Mouse (Mus musculus) forebrain, embryonic 16.5 days (tissue): ENCODE measurements around the gene Cstf3. TPM values are rescaled to one million over a fixed set of nuclear protein-coding genes. Genes with fewer than 3 reads are reported as not detected.

Experiments used
- ATAC-seq: fragments of 200-750 bp; cut with Nextera tagmentation; 2 replicates; pipeline ENCODE4 v1.8.0; 2017; ENCODE audit warnings: mild to moderate bottlenecking, moderate library complexity
- H3K27ac ChIP-seq: fragments of 300-500 bp; sonication (generic); 2 replicates; pipeline ENCODE4 v1.5.1; 2014; ENCODE audit warnings: low read length, control low read depth
- H3K27me3 ChIP-seq: fragments of 300-500 bp; sonication (generic); replicated peaks from 2 replicates; pipeline ENCODE4 v1.6.1; 2014; ENCODE audit warnings: low read length; ENCODE audit not compliant: control insufficient read depth, insufficient read depth
- H3K36me3 ChIP-seq: fragments of 300-500 bp; sonication (generic); 2 replicates; pipeline ENCODE4 v1.6.1; 2014; ENCODE audit not compliant: control insufficient read depth, insufficient read depth
- H3K4me1 ChIP-seq: fragments of 300-500 bp; sonication (generic); replicated peaks from 2 replicates; pipeline ENCODE4 v1.6.1; 2014; ENCODE audit warnings: low read length; ENCODE audit not compliant: control insufficient read depth, insufficient read depth
- H3K4me2 ChIP-seq: fragments of 300-500 bp; sonication (generic); 2 replicates; pipeline ENCODE4 v1.6.1; 2014; ENCODE audit warnings: mild to moderate bottlenecking, low read length, control low read depth
- H3K4me3 ChIP-seq: fragments of 300-500 bp; sonication (generic); replicated peaks from 2 replicates; pipeline ENCODE4 v1.5.1; 2014; ENCODE audit warnings: mild to moderate bottlenecking, low read length, control low read depth
- H3K9ac ChIP-seq: fragments of 300-500 bp; sonication (generic); replicated peaks from 2 replicates; pipeline ENCODE4 v1.6.1; 2014; ENCODE audit warnings: low read depth, low read length, control low read depth
- H3K9me3 ChIP-seq: fragments of 300-500 bp; sonication (generic); 2 replicates; pipeline ENCODE4 v1.6.1; 2016; ENCODE audit warnings: low read length; ENCODE audit not compliant: control insufficient read depth
- WGBS: fragments of 180-500 bp; shearing (Covaris S2); extraction: QIAGEN DNeasy Blood & Tissue Kit; methylation state at CpG from one replicate; pipeline ENCODE4 v1.1.7; 2014; 5-methylcytosine and 5-hydroxymethylcytosine counted together
- polyA plus RNA-seq: library from polyadenylated mRNA; unstranded; fragments of >200 nt; fragmentation: Nextera tagmentation; extraction: Ambion mirVana; gene quantifications from 2 replicates; pipeline ENCODE4 v1.2.1, GENCODE M21; 2015

Gene Cstf3
- polyA plus RNA-seq, 1 experiment from 2014 or later: 114 TPM

DNA sequence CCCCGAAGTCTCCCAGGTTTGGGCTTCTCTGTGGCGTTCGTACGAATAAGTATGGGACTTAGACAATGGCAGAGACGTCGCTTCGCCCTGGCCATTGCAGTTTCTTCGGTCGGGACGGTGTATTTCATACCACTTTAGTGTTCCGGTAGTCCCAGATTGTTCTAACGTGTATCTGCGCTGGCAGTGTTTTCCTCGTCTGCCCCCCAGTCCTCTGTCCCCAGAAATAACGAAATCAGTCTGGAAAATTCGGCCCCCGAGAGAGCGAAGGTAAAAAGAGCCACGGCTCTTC, 450 bp downstream of the Cstf3 start:
- Histone ChIP-seq H3K4me3 (peak overlapping the region; percentile 64), H3K27ac (peak overlapping the region; percentile 82), H3K9me3 (no peaks in the 10 kb centered on the region), H3K9ac (peak overlapping the region; percentile 76), H3K4me1 (peaks cover 30% of the 10 kb centered on the region), H3K36me3 (no peaks in the 10 kb centered on the region), H3K4me2 (peak overlapping the region; percentile 87), H3K27me3 (no peaks in the 10 kb centered on the region)
- WGBS: under 1% methylated on average over 19 of the region's 19 CpGs
- no peak for ATAC-seq

DNA sequence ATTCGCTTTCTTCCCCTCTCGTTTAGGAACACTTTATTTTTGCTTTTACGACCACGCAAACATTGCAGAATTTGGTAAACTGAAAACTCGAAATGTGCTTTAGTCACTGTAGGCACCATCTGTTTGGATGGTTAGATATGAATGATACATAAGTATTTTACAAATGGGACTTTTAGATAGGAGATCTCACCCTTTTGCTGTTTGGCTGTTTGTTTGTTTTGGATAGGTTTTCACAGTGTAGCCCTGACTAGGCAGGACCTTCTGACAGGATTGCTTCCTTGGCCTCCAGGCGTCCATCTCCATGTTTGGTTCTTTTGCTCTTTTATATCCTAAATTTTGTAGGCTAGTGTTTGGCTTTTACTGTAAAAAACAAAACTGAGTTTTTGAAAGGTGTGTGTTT, 818 bp downstream of the Cstf3 start:
- peak overlapping the region; percentile 87 for H3K4me2 ChIP-seq
- peaks cover 30% of the 10 kb centered on the region for H3K4me1 ChIP-seq
- no peaks in the 10 kb centered on the region for H3K36me3 ChIP-seq
- H3K4me3 ChIP-seq: peak overlapping the region; percentile 64
- no peak for ATAC-seq
- H3K27me3 ChIP-seq: no peaks in the 10 kb centered on the region
- H3K27ac ChIP-seq: peak overlapping the region; percentile 82
- peak overlapping the region; percentile 76 for H3K9ac ChIP-seq
- 0% methylated on average over 6 of the region's 6 CpGs for WGBS
- no peaks in the 10 kb centered on the region for H3K9me3 ChIP-seq

DNA sequence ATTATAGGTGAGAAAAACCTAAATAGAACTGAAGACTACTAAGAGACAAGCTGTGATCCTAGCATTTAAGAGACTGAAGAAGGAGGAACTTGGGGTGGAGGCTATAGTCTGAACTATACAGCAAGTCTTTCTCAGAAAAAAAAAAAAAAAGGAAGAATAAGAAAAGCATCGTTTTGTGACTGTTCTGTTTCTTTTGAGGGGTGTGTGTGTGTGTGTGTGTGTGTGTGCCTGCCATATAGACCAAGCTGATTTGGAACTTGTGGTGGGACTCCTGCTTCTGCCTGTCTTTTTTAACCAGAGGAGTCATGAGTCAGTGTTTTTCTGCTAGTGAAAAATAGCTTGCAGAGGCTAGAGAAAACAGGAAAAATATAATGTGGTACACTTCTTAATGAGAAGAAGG, 4.7 kb downstream of the Cstf3 start:
- no peaks in the 10 kb centered on the region for H3K9me3 ChIP-seq
- peaks cover 25% of the 10 kb centered on the region for H3K4me1 ChIP-seq
- no peak overlapping the region for H3K27ac ChIP-seq
- H3K9ac ChIP-seq: no peak overlapping the region
- WGBS: 58% methylated on average over 1 of the region's 1 CpGs
- no peak for ATAC-seq
- H3K4me2 ChIP-seq: no peak overlapping the region
- no peaks in the 10 kb centered on the region for H3K27me3 ChIP-seq
- no peak overlapping the region for H3K4me3 ChIP-seq
- no peaks in the 10 kb centered on the region for H3K36me3 ChIP-seq

- H3K4me3 ChIP-seq: no peak overlapping the region
- H3K4me1 ChIP-seq: no peaks in the 10 kb centered on the region
- 39% methylated on average over 1 of the region's 1 CpGs for WGBS
- H3K27ac ChIP-seq: no peak overlapping the region
- no peaks in the 10 kb centered on the region for H3K9me3 ChIP-seq
- H3K4me2 ChIP-seq: no peak overlapping the region
- H3K36me3 ChIP-seq: no peaks in the 10 kb centered on the region
- H3K9ac ChIP-seq: no peak overlapping the region
- ATAC-seq: no peak
- H3K27me3 ChIP-seq: no peaks in the 10 kb centered on the region
These were observed 13.1 kb downstream of the Cstf3 start for GRCm38 (mm10) chr2:104603431-104603830.

DNA sequence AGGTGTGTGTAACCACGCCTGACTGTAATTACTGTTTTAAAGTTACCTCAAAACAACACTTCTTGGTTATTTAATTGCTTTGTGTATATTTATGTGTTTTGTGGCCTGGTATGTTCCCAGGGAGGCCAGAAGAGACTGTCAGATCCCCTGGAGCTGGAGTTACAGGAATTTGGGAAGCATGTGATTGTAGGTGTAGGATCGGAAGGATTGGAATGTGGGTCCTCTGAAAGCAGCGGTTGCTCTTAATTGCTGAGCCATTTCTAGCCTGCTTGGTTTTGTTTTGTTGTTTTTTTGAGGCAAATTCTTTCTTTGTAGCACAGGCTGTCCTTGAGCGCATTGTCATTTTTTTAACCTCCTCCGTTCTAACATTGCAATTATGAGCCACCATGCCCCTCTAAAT, 14.4 kb downstream of the Cstf3 start:
- Histone ChIP-seq H3K9ac (no peak overlapping the region), H3K27ac (no peak overlapping the region), H3K27me3 (no peaks in the 10 kb centered on the region), H3K4me2 (no peak overlapping the region), H3K4me1 (no peaks in the 10 kb centered on the region), H3K4me3 (no peak overlapping the region), H3K36me3 (peaks cover 2% of the 10 kb centered on the region; the same call in 1 of the 2 replicates), H3K9me3 (no peaks in the 10 kb centered on the region)
- ATAC-seq: no peak
- 65% methylated on average over 5 of the region's 5 CpGs for WGBS

DNA sequence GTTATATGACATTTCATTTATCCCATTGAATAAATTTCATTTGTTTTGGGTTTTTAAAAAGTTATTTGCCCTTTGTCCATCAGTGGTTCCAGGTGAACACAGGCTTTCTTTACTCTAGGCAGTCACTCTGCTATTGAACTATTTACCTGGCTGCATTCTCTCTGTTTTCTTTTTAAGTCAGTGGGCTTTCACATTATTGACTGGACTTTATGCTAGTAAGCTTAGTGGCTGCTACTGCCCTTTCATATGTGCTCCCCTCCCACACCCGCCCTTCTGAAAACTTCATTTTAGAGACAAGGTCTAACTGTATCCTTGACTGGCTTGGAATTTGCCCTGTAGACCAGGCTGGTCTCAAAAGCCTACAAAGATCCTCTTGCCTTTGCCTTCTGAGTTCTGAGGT, 15.2 kb downstream of the Cstf3 start:
- Histone ChIP-seq H3K4me3 (no peak overlapping the region), H3K36me3 (peaks cover 2% of the 10 kb centered on the region; the same call in 1 of the 2 replicates), H3K27ac (no peak overlapping the region), H3K9me3 (no peaks in the 10 kb centered on the region), H3K4me2 (no peak overlapping the region), H3K27me3 (no peaks in the 10 kb centered on the region), H3K4me1 (no peaks in the 10 kb centered on the region), H3K9ac (no peak overlapping the region)
- no peak for ATAC-seq
- WGBS: 85% methylated on average over 1 of the region's 1 CpGs

DNA sequence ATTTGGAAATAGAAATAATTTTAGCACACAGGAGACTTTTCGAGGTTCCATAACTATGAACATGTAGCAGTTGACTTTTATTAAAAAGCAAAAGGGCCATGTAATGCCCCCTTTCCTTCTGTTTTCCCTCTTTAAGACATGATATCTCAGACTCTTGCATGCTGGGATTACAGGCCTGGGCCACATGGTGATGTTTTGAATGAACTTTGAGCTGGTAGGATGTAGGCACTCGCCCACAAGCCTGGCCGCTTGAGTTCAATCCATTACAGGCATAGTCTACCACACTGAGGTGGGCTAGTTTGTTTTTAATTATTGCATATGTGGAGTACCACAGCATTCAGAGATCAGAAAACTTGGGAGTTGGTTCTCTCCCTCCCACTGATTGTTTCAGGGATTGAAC, 24.5 kb downstream of the Cstf3 start:
- ATAC-seq: no peak

DNA sequence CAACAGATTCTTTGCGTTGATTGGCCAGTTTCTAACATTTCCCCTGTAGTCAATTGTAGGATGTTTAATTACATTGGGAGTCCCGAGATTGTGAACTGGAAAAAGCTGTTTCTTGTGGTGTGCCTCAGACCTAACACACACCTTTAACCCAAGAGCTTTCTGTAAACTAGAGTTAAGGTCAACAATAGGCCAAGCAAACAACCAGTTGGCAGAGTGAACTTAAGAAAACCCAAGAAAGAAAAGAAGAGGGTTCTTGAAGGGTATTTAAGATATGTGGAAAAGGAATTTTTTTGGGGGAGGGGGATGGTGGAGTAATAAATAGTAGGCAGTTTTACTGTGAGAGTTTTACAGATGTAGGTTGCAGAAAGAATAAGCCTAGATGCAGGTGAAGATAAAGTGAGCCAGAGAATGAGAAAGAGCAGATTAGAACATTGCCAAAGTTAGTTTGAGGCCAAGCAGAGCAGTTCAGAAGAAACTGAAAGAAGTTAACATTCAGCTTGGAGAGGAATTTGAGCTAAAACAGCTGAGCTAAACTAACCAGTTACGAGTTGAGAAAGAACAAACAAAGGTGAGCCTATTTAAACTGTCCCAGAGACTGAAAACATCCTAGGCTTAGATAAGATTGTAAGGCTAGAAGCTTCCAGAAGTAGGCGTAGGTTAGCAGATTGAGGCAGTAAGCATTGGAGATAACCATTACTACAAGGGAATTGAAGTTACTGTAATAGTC, 25.8 kb downstream of the Cstf3 start:
- H3K9ac ChIP-seq: no peak overlapping the region
- no peaks in the 10 kb centered on the region for H3K4me1 ChIP-seq
- no peak overlapping the region for H3K4me2 ChIP-seq
- WGBS: 99% methylated on average over 4 of the region's 4 CpGs
- H3K9me3 ChIP-seq: no peaks in the 10 kb centered on the region
- H3K27ac ChIP-seq: no peak overlapping the region
- H3K27me3 ChIP-seq: no peaks in the 10 kb centered on the region
- H3K4me3 ChIP-seq: no peak overlapping the region
- peaks cover 3% of the 10 kb centered on the region; the same call in 1 of the 2 replicates for H3K36me3 ChIP-seq
- ATAC-seq: no peak

More for the DNA sequence above, 24.5 kb downstream of the Cstf3 start:
- Histone ChIP-seq H3K27me3 (no peaks in the 10 kb centered on the region), H3K4me2 (no peak overlapping the region), H3K27ac (no peak overlapping the region), H3K36me3 (peaks cover 3% of the 10 kb centered on the region; the same call in 1 of the 2 replicates), H3K4me1 (no peaks in the 10 kb centered on the region), H3K9ac (no peak overlapping the region), H3K9me3 (no peaks in the 10 kb centered on the region), H3K4me3 (no peak overlapping the region)
- WGBS: 93% methylated on average over 3 of the region's 3 CpGs

DNA sequence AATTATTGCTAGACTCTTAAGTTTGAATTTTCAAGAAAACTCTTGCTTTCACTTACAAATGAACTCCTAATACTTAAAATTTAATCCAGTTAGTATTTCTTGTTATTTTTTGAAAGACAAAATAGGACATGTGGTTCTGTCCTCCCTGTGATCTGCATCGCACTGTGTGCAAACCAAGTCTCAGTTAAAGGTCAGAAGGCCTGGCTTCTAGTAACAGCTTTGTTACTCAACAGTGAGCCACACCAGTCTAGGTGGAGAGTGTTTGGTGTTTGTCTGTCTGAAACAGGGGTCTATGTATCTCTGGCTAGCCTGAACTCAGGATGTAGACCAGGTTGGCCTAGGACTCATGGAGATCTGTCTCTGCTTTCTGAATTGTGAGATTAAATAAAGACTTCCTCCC, 68.3 kb downstream of the Cstf3 start:
- peaks cover 12% of the 10 kb centered on the region for H3K36me3 ChIP-seq
- no peak for ATAC-seq
- H3K9me3 ChIP-seq: no peaks in the 10 kb centered on the region
- WGBS: 93% methylated on average over 1 of the region's 1 CpGs
- no peak overlapping the region for H3K4me2 ChIP-seq
- H3K9ac ChIP-seq: no peak overlapping the region
- no peaks in the 10 kb centered on the region for H3K4me1 ChIP-seq
- H3K4me3 ChIP-seq: no peak overlapping the region
- H3K27ac ChIP-seq: no peak overlapping the region
- H3K27me3 ChIP-seq: no peaks in the 10 kb centered on the region
